Mouse (Mus musculus): ENCODE results near the gene Trappc6b. TPM values are rescaled to one million over a fixed set of nuclear protein-coding genes. Genes with fewer than 3 reads are reported as not detected.

Gene Trappc6b
- total and polyA plus RNA-seq, 3 experiments = 45.9 to 75.3 TPM; not detected in 1

DNA sequence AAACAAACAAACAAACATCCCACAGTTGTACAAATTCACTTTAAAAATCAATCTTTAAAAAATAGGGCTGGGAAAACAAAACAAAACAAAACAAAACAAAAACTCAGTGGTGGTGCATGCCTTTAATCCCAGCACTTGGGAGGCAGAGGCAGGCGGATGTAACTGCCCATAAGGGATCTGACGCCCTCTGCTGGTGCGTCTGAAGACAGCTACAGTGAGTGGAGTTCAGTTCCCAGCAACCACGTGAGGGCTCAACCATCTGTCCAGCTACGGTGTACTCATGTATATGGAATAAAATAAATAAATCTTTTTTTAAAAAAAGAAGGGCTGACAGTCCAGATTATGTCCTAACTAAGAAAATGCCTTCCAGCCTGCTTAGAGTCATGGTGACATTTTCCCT lies 29.2 kb downstream of the Trappc6b start:
- DNase-seq (ENCODE audit: low read depth, low spot score) = peak; percentile 56
- Histone ChIP-seq H3K4me1 (ENCODE audit: control insufficient read depth in 1 of 2, insufficient read depth in 2 of 2, low read length in 2 of 2) (no peaks in the 10 kb centered on the region), H3K79me2 (ENCODE audit: control insufficient read depth, insufficient read depth, low read length, poor library complexity) (no peaks in the 10 kb centered on the region), H3K9me3 (replicated peaks; ENCODE audit: insufficient read depth, low read length) (no peaks in the 10 kb centered on the region), H3K9ac (ENCODE audit: control insufficient read depth, low read depth, low read length, poor library complexity, severe bottlenecking) (no peak overlapping the region), H3K4me3 (ENCODE audit: control insufficient read depth in 1 of 2, insufficient read depth in 1 of 2, low read depth in 2 of 2, low read length in 2 of 2) (no peak overlapping the region), H3K27me3 (ENCODE audit: control insufficient read depth in 1 of 2, insufficient read depth in 2 of 2, low read length in 2 of 2) (no peaks in the 10 kb centered on the region), H3K27ac (ENCODE audit: control insufficient read depth, low read depth, low read length) (no peak overlapping the region), H3K36me3 (ENCODE audit: control insufficient read depth in 1 of 2, insufficient read depth in 2 of 2, low read length in 2 of 2) (peaks cover 0 to 2% of the 10 kb centered on the region in 2 experiments; a peak in 2 of 4 replicates)
- TF ChIP-seq POLR2AphosphoS5 (IDR thresholded peaks at IDR 0.05; ENCODE audit: borderline replicate concordance, low read depth, low read length) (no peak), POLR2AphosphoS2 (IDR thresholded peaks at IDR 0.05; ENCODE audit: low read length) (no peak), TAL1 (IDR thresholded peaks at IDR 0.05; ENCODE audit: low read length) (no peak), NELFE (IDR thresholded peaks at IDR 0.05; ENCODE audit: low read depth, low read length) (no peak), JUND (IDR thresholded peaks at IDR 0.05; ENCODE audit: low read depth, low read length) (no peak), CTCF (IDR thresholded peaks at IDR 0.05 in 2 of 3, conservative IDR thresholded peaks at IDR 0.05 in 1 of 3; ENCODE audit: control insufficient read depth in 1 of 3, insufficient read depth in 1 of 3, low read depth in 2 of 3, low read length in 3 of 3, poor library complexity in 1 of 3, severe bottlenecking in 1 of 3) (peak in 2 of 3 experiments; percentile 46 to 57; a peak in 4 of 6 replicates), TBP (IDR thresholded peaks at IDR 0.05; ENCODE audit: low read depth, low read length) (no peak), ETS1 (IDR thresholded peaks at IDR 0.05; ENCODE audit: low read depth, low read length) (no peak)

DNA sequence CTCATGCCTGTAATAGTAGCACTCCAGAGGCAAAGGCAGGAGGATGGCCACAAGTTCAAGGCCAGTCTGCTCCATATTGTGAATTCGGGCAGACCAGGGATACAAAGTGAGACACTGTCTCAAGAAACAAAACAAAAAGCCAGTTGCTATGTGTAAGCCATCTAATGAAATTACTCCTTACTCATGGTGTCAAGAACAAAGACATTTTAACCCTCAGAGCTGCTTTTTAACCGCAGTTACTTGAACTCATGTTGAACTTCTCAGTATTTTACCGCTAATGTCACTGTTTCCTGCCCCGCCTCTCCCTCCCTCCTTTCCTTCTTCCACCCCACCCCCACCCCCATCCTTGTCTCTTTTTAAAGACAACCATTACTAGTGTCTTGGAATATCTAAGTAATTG lies 40.0 kb downstream of the Trappc6b start:
- Histone ChIP-seq H3K36me3 (ENCODE audit: control insufficient read depth in 1 of 2, insufficient read depth in 2 of 2, low read length in 2 of 2) (peaks cover 2 to 9% of the 10 kb centered on the region in 2 experiments; a peak in 3 of 4 replicates), H3K27ac (ENCODE audit: control insufficient read depth, low read depth, low read length) (no peak overlapping the region), H3K4me3 (ENCODE audit: control insufficient read depth in 1 of 2, insufficient read depth in 1 of 2, low read depth in 2 of 2, low read length in 2 of 2) (no peak overlapping the region), H3K4me1 (ENCODE audit: control insufficient read depth in 1 of 2, insufficient read depth in 2 of 2, low read length in 2 of 2) (no peaks in the 10 kb centered on the region), H3K79me2 (ENCODE audit: control insufficient read depth, insufficient read depth, low read length, poor library complexity) (no peaks in the 10 kb centered on the region), H3K9ac (ENCODE audit: control insufficient read depth, low read depth, low read length, poor library complexity, severe bottlenecking) (no peak overlapping the region), H3K27me3 (ENCODE audit: control insufficient read depth in 1 of 2, insufficient read depth in 2 of 2, low read length in 2 of 2) (no peaks in the 10 kb centered on the region), H3K9me3 (replicated peaks; ENCODE audit: insufficient read depth, low read length) (no peaks in the 10 kb centered on the region)
- DNase-seq (ENCODE audit: low read depth, low spot score) = no peak
- TF ChIP-seq GABPA (IDR thresholded peaks at IDR 0.05; ENCODE audit: low read depth, low read length) (no peak), BHLHE40 (IDR thresholded peaks at IDR 0.05; ENCODE audit: borderline replicate concordance, low read depth, low read length) (no peak), ELF1 (IDR thresholded peaks at IDR 0.05; ENCODE audit: low read depth, low read length) (no peak), GATA1 (IDR thresholded peaks at IDR 0.05; ENCODE audit: low read depth, low read length) (no peak), TBP (IDR thresholded peaks at IDR 0.05; ENCODE audit: low read depth, low read length) (no peak)

DNA sequence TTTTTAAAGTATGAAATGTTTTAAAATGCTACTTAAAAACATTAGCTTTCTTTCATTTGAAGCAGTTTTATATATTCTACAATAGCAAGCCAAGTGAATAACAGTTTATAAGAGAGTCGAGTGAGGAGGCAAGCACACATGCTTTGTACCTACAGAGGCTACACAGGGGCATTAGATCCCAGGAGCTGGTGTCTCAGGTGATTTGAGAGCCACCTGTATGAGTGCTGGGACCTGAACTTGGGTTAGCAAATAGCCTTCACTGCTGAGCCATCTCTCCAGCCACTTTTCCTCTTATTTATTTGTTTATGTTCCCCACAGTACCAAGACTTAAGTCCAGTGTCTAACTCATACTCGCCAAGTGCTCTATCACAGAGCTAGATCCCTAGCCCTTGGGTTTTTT lies 41.4 kb downstream of the Trappc6b start:
- Histone ChIP-seq H3K79me2 (ENCODE audit: control insufficient read depth, insufficient read depth, low read length, poor library complexity) (no peaks in the 10 kb centered on the region), H3K4me3 (ENCODE audit: control insufficient read depth in 1 of 2, insufficient read depth in 1 of 2, low read depth in 2 of 2, low read length in 2 of 2) (no peak overlapping the region), H3K9ac (ENCODE audit: control insufficient read depth, low read depth, low read length, poor library complexity, severe bottlenecking) (no peak overlapping the region), H3K27me3 (ENCODE audit: control insufficient read depth in 1 of 2, insufficient read depth in 2 of 2, low read length in 2 of 2) (no peaks in the 10 kb centered on the region), H3K36me3 (ENCODE audit: control insufficient read depth in 1 of 2, insufficient read depth in 2 of 2, low read length in 2 of 2) (peaks cover 2 to 4% of the 10 kb centered on the region in 2 experiments; a peak in 3 of 4 replicates), H3K27ac (ENCODE audit: control insufficient read depth, low read depth, low read length) (no peak overlapping the region), H3K9me3 (replicated peaks; ENCODE audit: insufficient read depth, low read length) (no peaks in the 10 kb centered on the region), H3K4me1 (ENCODE audit: control insufficient read depth in 1 of 2, insufficient read depth in 2 of 2, low read length in 2 of 2) (no peaks in the 10 kb centered on the region)
- no peak for DNase-seq (ENCODE audit: low read depth, low spot score)
- TF ChIP-seq SMC3 (IDR thresholded peaks at IDR 0.05; ENCODE audit: low read depth, low read length) = no peak
